8 mouse cellular contexts compared by ENCODE assay signal in genomic region chr6:137613903-137614302, GRCm38 (mm10). TPM values are rescaled to one million over a fixed set of nuclear protein-coding genes. Genes with fewer than 3 reads are reported as not detected.
DNase-seq lines count a peak whose midpoint lies in the region; ATAC-seq lines count a peak whose summit lies in the region.

No protein-coding gene starts in this region.

- DNase-seq in embryo, embryonic 10 days (ENCODE audit: low spot score): peak; percentile 25
- no peak for DNase-seq in embryo, embryonic 9.5 days (ENCODE audit: extremely low spot score)
- peak; percentile 34 for DNase-seq in ovary, adult 18-20 months (ENCODE audit: low spot score)
- DNase-seq in ovary, postnatal 10 days (ENCODE audit: low spot score): no peak
- peak; percentile 28 to 30 for DNase-seq in kidney, adult 8-10 months
- DNase-seq in testis, postnatal 14 days (ENCODE audit: low spot score): peak; percentile 79
- DNase-seq in T-cell, adult 2 months (ENCODE audit: low spot score): no peak

- no peak for ATAC-seq in inflammation-experienced regulatory T-cells, adult 6 months

RNA-seq across cellular contexts. Expression of gene Eps8, which starts 40.8 kb away (rescaled TPM):
- polyA plus RNA-seq in inflammation-experienced regulatory T-cells, adult 6 months (2017; shearing (Covaris generic)): 1 to 10 TPM in 1 of 3 experiments, under 1 TPM in 1, not detected in 1; 0.39 to 1.3 TPM

Comparison
In these comparisons a context has a peak if more than half of its experiments do, and no peak if none do; other contexts are left out.
1. DNase-seq: peak in embryo, embryonic 10 days (single experiment), ovary, adult 18-20 months (single experiment), kidney, adult 8-10 months (2 of 2) and testis, postnatal 14 days (single experiment); none in embryo, embryonic 9.5 days (single experiment), ovary, postnatal 10 days (single experiment) and T-cell, adult 2 months (single experiment).